Mouse (Mus musculus): ENCODE data around the gene Mfsd2b.

GRCm38 (mm10) chr12:4875623-4876022 is 1.5 kb upstream of the Mfsd2b start:
- no peak for TF ChIP-seq POLR2A (IDR thresholded peaks at IDR 0.05; ENCODE audit: insufficient read length, low read depth)
- no peak for TF ChIP-seq SRF (IDR thresholded peaks at IDR 0.05; ENCODE audit: control insufficient read depth, insufficient read length, low read depth)
- no peak for TF ChIP-seq TCF3 (IDR thresholded peaks at IDR 0.05; ENCODE audit: insufficient read length, low read depth)
